Mouse (Mus musculus): ENCODE measurements at regions not wholly inside any gene's neighbourhood (a gene's known extent, or its start where the extent isn't known, plus 50 kb on each side); places are given as distances from the start of the nearest gene placed in this dataset.

DNA sequence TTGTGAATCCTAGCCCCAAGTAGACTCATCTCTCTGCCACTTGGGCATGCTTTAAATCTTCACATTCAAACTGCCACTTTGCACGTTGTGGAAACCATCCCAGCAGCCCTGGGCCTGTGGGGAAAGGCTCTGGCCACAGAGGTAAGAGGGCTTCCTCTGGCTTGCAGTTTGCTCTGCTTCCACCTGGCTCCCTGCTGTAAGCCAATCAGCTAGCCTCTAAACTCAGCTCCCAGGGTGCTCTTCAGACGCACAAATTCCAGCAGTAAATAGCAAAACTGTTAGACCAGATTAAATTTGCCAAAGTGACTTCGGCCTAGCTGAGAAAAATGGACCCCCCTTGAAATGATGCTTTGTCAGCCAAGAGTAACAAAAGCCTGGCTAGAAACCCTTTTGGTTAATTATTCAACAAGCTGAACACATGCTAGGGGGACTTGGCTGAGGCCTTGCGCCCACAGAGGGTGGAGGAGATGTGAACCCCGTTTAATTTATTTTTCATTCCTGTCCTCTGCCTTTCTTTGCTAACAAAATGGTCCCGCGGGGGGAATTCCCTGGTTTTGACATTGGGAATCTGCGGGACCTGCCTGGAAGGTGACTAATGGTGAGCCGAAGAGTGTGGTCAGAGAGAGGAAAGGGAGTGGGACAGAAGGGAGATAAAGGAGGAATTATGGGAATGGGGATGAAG, 84.1 kb upstream of the Cops8 start:
- Histone ChIP-seq H3ac (ENCODE audit: control insufficient read depth, insufficient read length, low read depth) (no peak overlapping the region), H3K79me3 (ENCODE audit: low read depth) (no peaks in the 10 kb centered on the region), H3K27me3 (ENCODE audit: control insufficient read depth, insufficient read depth, insufficient read length) (no peaks in the 10 kb centered on the region), H3K79me2 (ENCODE audit: control insufficient read depth, insufficient read depth) (no peaks in the 10 kb centered on the region), H3K36me3 (ENCODE audit: control insufficient read depth, insufficient read depth) (no peaks in the 10 kb centered on the region), H3K4me3 (ENCODE audit: insufficient read depth, poor library complexity, severe bottlenecking) (no peak overlapping the region)
- TF ChIP-seq MYOD1 (IDR thresholded peaks at IDR 0.05; ENCODE audit: control insufficient read depth, insufficient read length, low read depth) (no peak), MYOG (IDR thresholded peaks at IDR 0.05; ENCODE audit: control insufficient read depth, extremely low read depth, insufficient read length) (no peak), USF1 (IDR thresholded peaks at IDR 0.05; ENCODE audit: low read depth) (no peak), CEBPB (IDR thresholded peaks at IDR 0.05; ENCODE audit: low read depth) (no peak), FOSL1 (IDR thresholded peaks at IDR 0.05; ENCODE audit: insufficient read depth, low read length, poor library complexity, severe bottlenecking) (no peak), CTCF (IDR thresholded peaks at IDR 0.05; ENCODE audit: control insufficient read depth, insufficient read depth, insufficient read length) (no peak), MAX (IDR thresholded peaks at IDR 0.05) (no peak)

DNA sequence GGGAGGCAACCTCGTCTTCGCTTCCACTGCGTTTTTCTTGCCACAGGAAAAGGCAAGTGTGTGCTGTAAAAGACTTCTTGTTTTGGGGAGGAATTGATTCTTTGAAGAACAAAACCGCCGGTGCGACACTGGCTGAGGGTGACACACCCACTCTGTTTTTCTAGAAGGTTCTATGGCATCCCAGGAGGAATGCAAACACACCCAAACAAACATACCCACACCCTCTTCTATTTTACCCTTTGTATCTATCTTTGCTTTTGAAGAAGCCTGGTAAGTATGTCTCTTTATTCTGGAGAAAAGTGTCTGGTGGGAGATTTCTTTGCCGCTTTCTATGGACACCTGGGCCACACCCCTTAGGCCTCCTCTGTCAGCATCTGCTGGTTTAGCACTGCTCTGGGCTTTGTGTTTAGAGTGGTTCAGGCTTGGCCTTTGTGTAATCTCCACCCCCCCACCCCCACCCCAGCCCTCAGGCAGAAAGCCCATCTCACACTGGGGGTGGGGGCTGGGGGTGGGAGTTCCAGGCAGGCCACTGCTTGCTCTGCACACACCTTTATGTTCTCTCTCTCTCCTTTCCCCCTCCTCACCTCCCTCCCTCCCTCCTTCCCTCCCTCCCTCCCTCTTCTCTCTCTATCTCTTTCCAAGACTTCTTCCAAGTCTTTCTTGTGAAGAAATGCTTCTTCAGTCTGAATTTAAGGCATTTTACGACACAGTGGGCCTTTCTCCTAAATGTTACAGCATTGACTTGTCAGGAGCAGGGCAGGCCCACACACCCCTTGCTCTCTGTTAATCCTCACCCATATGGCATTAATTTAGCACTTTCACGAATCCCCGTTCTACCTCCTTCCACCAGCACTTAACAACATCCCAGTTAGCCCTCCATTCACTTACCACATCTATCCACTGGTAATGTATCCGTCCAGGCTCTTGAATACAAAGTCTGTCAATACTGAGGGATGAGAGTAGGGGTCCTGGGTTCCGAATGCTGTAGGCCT, 83.2 kb upstream of the Cops8 start:
- H3K4me3 ChIP-seq (ENCODE audit: insufficient read depth, poor library complexity, severe bottlenecking), result no peak overlapping the region
- H3K79me2 ChIP-seq (ENCODE audit: control insufficient read depth, insufficient read depth), result no peaks in the 10 kb centered on the region
- TF ChIP-seq USF1 (IDR thresholded peaks at IDR 0.05; ENCODE audit: low read depth), result no peak
- no peak for TF ChIP-seq CEBPB (IDR thresholded peaks at IDR 0.05; ENCODE audit: low read depth)
- H3ac ChIP-seq (ENCODE audit: control insufficient read depth, insufficient read length, low read depth), result no peak overlapping the region
- H3K27me3 ChIP-seq (ENCODE audit: control insufficient read depth, insufficient read depth, insufficient read length), result no peaks in the 10 kb centered on the region
- H3K79me3 ChIP-seq (ENCODE audit: low read depth), result no peaks in the 10 kb centered on the region
- H3K36me3 ChIP-seq (ENCODE audit: control insufficient read depth, insufficient read depth), result no peaks in the 10 kb centered on the region

DNA sequence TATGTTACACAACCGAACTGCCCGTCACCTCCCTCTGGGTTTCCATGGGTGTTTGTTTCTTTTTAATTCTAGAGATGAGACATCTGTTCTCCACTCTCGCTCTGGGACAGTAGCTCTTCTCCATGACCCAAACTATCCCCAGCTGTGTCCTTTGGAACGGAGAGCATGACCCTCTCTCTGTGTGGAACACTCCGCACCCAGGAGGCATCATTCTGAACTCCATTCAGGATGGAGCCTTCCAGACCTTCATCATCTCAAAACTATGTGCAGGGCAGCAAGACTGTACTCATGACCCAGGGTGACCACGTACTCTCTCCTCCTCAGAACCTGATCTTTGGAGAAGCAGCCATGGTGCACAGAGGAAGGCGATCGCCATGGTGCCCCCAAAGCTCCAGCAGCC, 80.5 kb upstream of the Cops8 start:
- no peaks in the 10 kb centered on the region for H3K27me3 ChIP-seq (ENCODE audit: control insufficient read depth, insufficient read depth, insufficient read length)
- no peak for TF ChIP-seq USF1 (IDR thresholded peaks at IDR 0.05; ENCODE audit: low read depth)
- TF ChIP-seq MYOG (IDR thresholded peaks at IDR 0.05; ENCODE audit: control insufficient read depth, extremely low read depth, insufficient read length), result no peak
- no peak for TF ChIP-seq CTCF (IDR thresholded peaks at IDR 0.05; ENCODE audit: control insufficient read depth, insufficient read depth, insufficient read length)
- no peak for TF ChIP-seq MAX (IDR thresholded peaks at IDR 0.05)
- TF ChIP-seq CEBPB (IDR thresholded peaks at IDR 0.05; ENCODE audit: low read depth), result no peak
- TF ChIP-seq MYOD1 (IDR thresholded peaks at IDR 0.05; ENCODE audit: control insufficient read depth, insufficient read length, low read depth), result no peak
- no peak for TF ChIP-seq FOSL1 (IDR thresholded peaks at IDR 0.05; ENCODE audit: insufficient read depth, low read length, poor library complexity, severe bottlenecking)
- no peaks in the 10 kb centered on the region for H3K79me3 ChIP-seq (ENCODE audit: low read depth)
- no peak overlapping the region for H3ac ChIP-seq (ENCODE audit: control insufficient read depth, insufficient read length, low read depth)
- H3K36me3 ChIP-seq (ENCODE audit: control insufficient read depth, insufficient read depth), result no peaks in the 10 kb centered on the region
- H3K79me2 ChIP-seq (ENCODE audit: control insufficient read depth, insufficient read depth), result no peaks in the 10 kb centered on the region
- H3K4me3 ChIP-seq (ENCODE audit: insufficient read depth, poor library complexity, severe bottlenecking), result no peak overlapping the region

DNA sequence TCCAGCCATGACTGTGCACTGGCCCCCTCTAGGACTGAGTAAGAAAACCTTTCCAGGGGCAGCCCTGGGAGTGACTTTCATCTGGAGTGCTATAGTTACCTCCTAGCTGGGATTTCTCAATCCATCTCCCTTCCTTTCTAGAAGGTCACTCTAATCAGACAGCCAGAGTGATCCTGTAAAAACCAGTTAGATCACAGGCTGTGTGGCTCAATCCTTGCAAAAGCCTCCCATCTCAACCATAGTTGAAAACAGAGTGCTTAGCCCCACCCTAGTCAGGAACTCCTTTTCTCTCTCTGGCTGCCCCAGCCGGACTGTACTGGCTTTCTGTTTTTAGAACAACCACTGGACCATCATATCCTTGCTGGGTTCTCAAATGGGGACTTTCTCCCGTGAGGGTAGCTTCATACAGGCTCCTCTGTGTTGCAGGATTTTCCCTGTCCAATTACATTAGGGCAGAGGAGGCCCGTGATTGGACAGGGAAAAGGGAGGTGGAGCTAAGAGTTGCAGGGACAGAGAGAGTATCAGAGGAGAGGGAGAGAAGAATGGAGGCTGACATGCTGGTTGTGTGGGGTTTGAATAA, 78.0 kb upstream of the Cops8 start:
- H3K36me3 ChIP-seq (ENCODE audit: control insufficient read depth, insufficient read depth), result no peaks in the 10 kb centered on the region
- no peaks in the 10 kb centered on the region for H3K79me2 ChIP-seq (ENCODE audit: control insufficient read depth, insufficient read depth)
- TF ChIP-seq CTCF (IDR thresholded peaks at IDR 0.05; ENCODE audit: control insufficient read depth, insufficient read depth, insufficient read length), result no peak
- TF ChIP-seq CEBPB (IDR thresholded peaks at IDR 0.05; ENCODE audit: low read depth), result no peak
- TF ChIP-seq USF1 (IDR thresholded peaks at IDR 0.05; ENCODE audit: low read depth), result no peak
- no peak for TF ChIP-seq MAX (IDR thresholded peaks at IDR 0.05)
- TF ChIP-seq MYOD1 (IDR thresholded peaks at IDR 0.05; ENCODE audit: control insufficient read depth, insufficient read length, low read depth), result no peak
- TF ChIP-seq FOSL1 (IDR thresholded peaks at IDR 0.05; ENCODE audit: insufficient read depth, low read length, poor library complexity, severe bottlenecking), result no peak
- TF ChIP-seq MYOG (IDR thresholded peaks at IDR 0.05; ENCODE audit: control insufficient read depth, extremely low read depth, insufficient read length), result no peak
- H3K79me3 ChIP-seq (ENCODE audit: low read depth), result no peaks in the 10 kb centered on the region
- no peak overlapping the region for H3ac ChIP-seq (ENCODE audit: control insufficient read depth, insufficient read length, low read depth)
- H3K27me3 ChIP-seq (ENCODE audit: control insufficient read depth, insufficient read depth, insufficient read length), result no peaks in the 10 kb centered on the region
- no peak overlapping the region for H3K4me3 ChIP-seq (ENCODE audit: insufficient read depth, poor library complexity, severe bottlenecking)

DNA sequence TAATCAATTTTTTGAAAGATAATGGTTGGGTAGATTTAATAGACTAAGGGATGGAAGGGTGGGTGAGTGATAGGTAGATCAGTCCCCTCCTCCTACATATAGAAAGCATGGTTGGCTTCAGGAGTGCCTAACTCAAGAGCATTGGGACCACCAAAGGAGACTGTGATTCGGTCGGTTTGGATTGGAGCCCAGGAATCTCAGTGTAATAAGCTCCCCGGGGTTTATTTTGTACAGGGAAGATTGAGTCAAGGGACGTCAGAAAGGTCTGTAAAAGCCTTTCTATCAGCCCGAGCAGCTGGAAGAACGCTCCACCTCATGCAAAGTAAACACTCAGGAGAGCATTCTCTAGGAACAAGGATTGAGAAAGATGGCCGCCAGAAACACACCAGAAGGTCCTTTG, 76.5 kb upstream of the Cops8 start:
- TF ChIP-seq MAX (IDR thresholded peaks at IDR 0.05), result no peak
- TF ChIP-seq MYOG (IDR thresholded peaks at IDR 0.05; ENCODE audit: control insufficient read depth, extremely low read depth, insufficient read length), result no peak
- TF ChIP-seq MYOD1 (IDR thresholded peaks at IDR 0.05; ENCODE audit: control insufficient read depth, insufficient read length, low read depth), result no peak
- no peak for TF ChIP-seq USF1 (IDR thresholded peaks at IDR 0.05; ENCODE audit: low read depth)
- no peak for TF ChIP-seq FOSL1 (IDR thresholded peaks at IDR 0.05; ENCODE audit: insufficient read depth, low read length, poor library complexity, severe bottlenecking)
- no peak for TF ChIP-seq CTCF (IDR thresholded peaks at IDR 0.05; ENCODE audit: control insufficient read depth, insufficient read depth, insufficient read length)
- no peak for TF ChIP-seq CEBPB (IDR thresholded peaks at IDR 0.05; ENCODE audit: low read depth)
- Histone ChIP-seq H3K79me2 (ENCODE audit: control insufficient read depth, insufficient read depth) (no peaks in the 10 kb centered on the region), H3K27me3 (ENCODE audit: control insufficient read depth, insufficient read depth, insufficient read length) (no peaks in the 10 kb centered on the region)

More for the DNA sequence above, 76.5 kb upstream of the Cops8 start:
- Histone ChIP-seq H3K36me3 (ENCODE audit: control insufficient read depth, insufficient read depth) (no peaks in the 10 kb centered on the region), H3ac (ENCODE audit: control insufficient read depth, insufficient read length, low read depth) (no peak overlapping the region), H3K79me3 (ENCODE audit: low read depth) (no peaks in the 10 kb centered on the region), H3K4me3 (ENCODE audit: insufficient read depth, poor library complexity, severe bottlenecking) (no peak overlapping the region)
